Mouse (Mus musculus): Measurements from ENCODE around the gene Adcy4. TPM values are rescaled to one million over a fixed set of nuclear protein-coding genes. Genes with fewer than 3 reads are reported as not detected.
"Not testable (repeated sequence)": the region's sequence is repeated elsewhere in the genome, so short reads cannot be mapped to it uniquely, and the experiment has no call there.

Adcy4 gene
- total and polyA plus RNA-seq, 2 experiments from 2014 or later = 10.6 to 17.4 TPM

DNA sequence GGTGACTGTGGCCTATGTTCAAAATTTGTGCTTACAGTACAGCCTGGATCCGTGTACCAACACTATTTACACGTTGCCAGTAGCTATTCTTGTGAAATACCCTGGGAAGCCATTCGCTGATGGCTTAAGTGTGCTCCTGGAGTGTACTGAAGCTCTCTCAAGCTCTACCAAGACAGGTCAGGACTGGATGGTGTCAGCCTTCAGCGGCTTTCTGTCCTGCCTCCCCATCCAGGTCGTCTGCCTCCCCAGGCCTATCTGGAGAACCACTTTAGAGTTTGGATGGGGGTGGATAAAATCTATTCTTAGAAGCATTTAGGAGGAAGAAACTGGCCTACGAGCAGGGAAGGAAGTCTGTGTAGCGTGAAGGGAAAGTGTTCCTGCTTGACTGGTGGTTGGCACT is 20.7 kb downstream of the Adcy4 start:
- peaks cover 26% of the 10 kb centered on the region for H3K27me3 ChIP-seq (ENCODE audit: control insufficient read depth, insufficient read depth, low read length)
- TF ChIP-seq EP300 (IDR thresholded peaks at IDR 0.05; ENCODE audit: low read depth) (no peak), CTCF (IDR thresholded peaks at IDR 0.05; ENCODE audit: low read depth) (no peak)
- 0 out of 2 replicates have a peak overlapping the region, but pooled peaks have one; percentile 5 for H3K27ac ChIP-seq (ENCODE audit: low read depth)
- H3K9me3 ChIP-seq (replicated peaks; ENCODE audit: control insufficient read depth, low read length) = no peaks in the 10 kb centered on the region
- H3K36me3 ChIP-seq (replicated peaks; ENCODE audit: control insufficient read depth, insufficient read depth, low read length) = no peaks in the 10 kb centered on the region
- peaks cover 26% of the 10 kb centered on the region for H3K4me1 ChIP-seq (ENCODE audit: control insufficient read depth, insufficient read depth)
- no peak overlapping the region; the same call in 1 of the 2 replicates for H3K4me2 ChIP-seq (ENCODE audit: low read depth, low read length)
- peak overlapping the region; percentile 37; the same call in 1 of the 2 replicates for H3K9ac ChIP-seq (replicated peaks; ENCODE audit: low read depth, low read length)
- 16% methylated on average over 7 of the region's 7 CpGs for WGBS
- DNase-seq (ENCODE audit: low spot score) (no peak), ATAC-seq (ENCODE audit: insufficient read depth, low read depth) (no peak)
- H3K4me3 ChIP-seq (ENCODE audit: low read depth, low read length) = no peak overlapping the region

- no peaks in the 10 kb centered on the region for H3K9me3 ChIP-seq (replicated peaks; ENCODE audit: control insufficient read depth, low read length)
- H3K27ac ChIP-seq (ENCODE audit: low read depth) = 0 out of 2 replicates have a peak overlapping the region, but pooled peaks have one; percentile 5
- TF ChIP-seq CTCF (IDR thresholded peaks at IDR 0.05; ENCODE audit: low read depth) (peak; percentile 13; the same call in 1 of the 2 replicates), EP300 (IDR thresholded peaks at IDR 0.05; ENCODE audit: low read depth) (no peak)
- peak overlapping the region; percentile 37 for H3K9ac ChIP-seq (replicated peaks; ENCODE audit: low read depth, low read length)
- peaks cover 20% of the 10 kb centered on the region; the same call in 1 of the 2 replicates for H3K4me1 ChIP-seq (ENCODE audit: control insufficient read depth, insufficient read depth)
- peak overlapping the region; percentile 51 for H3K4me3 ChIP-seq (ENCODE audit: low read depth, low read length)
- H3K27me3 ChIP-seq (ENCODE audit: control insufficient read depth, insufficient read depth, low read length) = peaks cover 19% of the 10 kb centered on the region
- no peaks in the 10 kb centered on the region for H3K36me3 ChIP-seq (replicated peaks; ENCODE audit: control insufficient read depth, insufficient read depth, low read length)
- under 1% methylated on average over 70 of the region's 77 CpGs for WGBS
- H3K4me2 ChIP-seq (ENCODE audit: low read depth, low read length) = peak overlapping the region; percentile 91
- DNase-seq (ENCODE audit: low spot score) (peak; percentile 65), ATAC-seq (ENCODE audit: insufficient read depth, low read depth) (peak; percentile 55)
Measured at GRCm38 (mm10) chr14:55762001-55762821, 21.7 kb downstream of the Adcy4 start.

GRCm38 (mm10) chr14:55761163-55761562 is 22.7 kb downstream of the Adcy4 start, which contains the start of gene Ltb4r2:
TSS of gene Ltb4r2 (plus strand) at chr14:55761428.
- H3K27ac ChIP-seq (ENCODE audit: low read depth) = no peak within 1 kb of the TSS
- DNase-seq (ENCODE audit: low spot score) (no peak), ATAC-seq (ENCODE audit: insufficient read depth, low read depth) (no peak)
- no peaks in the 10 kb centered on the region for H3K9me3 ChIP-seq (replicated peaks; ENCODE audit: control insufficient read depth, low read length)
- WGBS = 78% methylated on average over 6 of the region's 6 CpGs
- H3K36me3 ChIP-seq (replicated peaks; ENCODE audit: control insufficient read depth, insufficient read depth, low read length) = no peaks in the 10 kb centered on the region
- H3K9ac ChIP-seq (replicated peaks; ENCODE audit: low read depth, low read length) = peak within 1 kb of the TSS; percentile 37
- peak within 1 kb of the TSS; percentile 51 for H3K4me3 ChIP-seq (ENCODE audit: low read depth, low read length)
- TF ChIP-seq CTCF (IDR thresholded peaks at IDR 0.05; ENCODE audit: low read depth) (no peak), EP300 (IDR thresholded peaks at IDR 0.05; ENCODE audit: low read depth) (no peak)
- peaks cover 20% of the 10 kb centered on the region; the same call in 1 of the 2 replicates for H3K4me1 ChIP-seq (ENCODE audit: control insufficient read depth, insufficient read depth)
- peaks cover 17% of the 10 kb centered on the region for H3K27me3 ChIP-seq (ENCODE audit: control insufficient read depth, insufficient read depth, low read length)
- peak within 1 kb of the TSS; percentile 91 for H3K4me2 ChIP-seq (ENCODE audit: low read depth, low read length)

- not testable (repeated sequence) for H3K36me3 ChIP-seq (replicated peaks; ENCODE audit: control insufficient read depth, insufficient read depth, low read length); H3K27ac ChIP-seq (ENCODE audit: low read depth); H3K9ac ChIP-seq (replicated peaks; ENCODE audit: low read depth, low read length); H3K9me3 ChIP-seq (replicated peaks; ENCODE audit: control insufficient read depth, low read length)
- ATAC-seq (ENCODE audit: insufficient read depth, low read depth) (peak; percentile 42), DNase-seq (ENCODE audit: low spot score) (peak; percentile 53)
- Histone ChIP-seq H3K4me2 (ENCODE audit: low read depth, low read length) (peak overlapping the region; percentile 54), H3K4me3 (ENCODE audit: low read depth, low read length) (peak overlapping the region; percentile 28), H3K27me3 (ENCODE audit: control insufficient read depth, insufficient read depth, low read length) (peaks cover 12% of the 10 kb centered on the region), H3K4me1 (ENCODE audit: control insufficient read depth, insufficient read depth) (peaks cover 20% of the 10 kb centered on the region; the same call in 1 of the 2 replicates)
- WGBS = 1% methylated on average over 5 of the region's 6 CpGs
- TF ChIP-seq CTCF (IDR thresholded peaks at IDR 0.05; ENCODE audit: low read depth) = peak; percentile 80
Measured at GRCm38 (mm10) chr14:55760156-55760555, 23.7 kb downstream of the Adcy4 start.

DNA sequence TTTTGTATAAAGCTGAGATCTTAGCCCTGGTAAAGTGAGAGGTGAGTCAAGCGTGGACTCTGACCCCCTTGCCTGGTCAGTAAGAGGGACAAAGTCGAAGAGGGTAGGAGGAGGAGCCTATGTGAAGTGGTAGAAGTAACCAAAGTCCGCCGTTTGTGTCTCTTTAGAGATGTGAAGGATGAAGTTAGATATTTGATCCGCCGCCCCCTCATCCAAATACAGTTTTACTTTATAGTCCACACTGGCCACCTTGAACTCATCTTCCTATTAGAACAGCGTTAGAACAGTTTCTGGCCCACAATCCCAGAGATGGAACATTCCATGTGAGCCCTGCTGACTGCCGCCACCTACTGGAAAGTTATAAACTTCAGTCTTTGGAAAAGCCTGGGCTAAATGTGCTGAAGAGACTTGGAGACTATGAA is 25.5 kb downstream of the Adcy4 start, which contains the start of gene Cideb:
Gene Cideb, minus strand, starts transcription at position 96 of the 422 bp plus-strand sequence.
- H3K27me3 ChIP-seq (ENCODE audit: control insufficient read depth, insufficient read depth, low read length) = peaks cover 12% of the 10 kb centered on the region
- peaks cover 16% of the 10 kb centered on the region; the same call in 1 of the 2 replicates for H3K4me1 ChIP-seq (ENCODE audit: control insufficient read depth, insufficient read depth)
- H3K27ac ChIP-seq (ENCODE audit: low read depth) = no peak within 1 kb of the TSS
- WGBS = 7% methylated on average over 8 of the region's 8 CpGs
- TF ChIP-seq CTCF (IDR thresholded peaks at IDR 0.05; ENCODE audit: low read depth) (peak; percentile 73), EP300 (IDR thresholded peaks at IDR 0.05; ENCODE audit: low read depth) (no peak)
- DNase-seq (ENCODE audit: low spot score) (peak; percentile 73), ATAC-seq (ENCODE audit: insufficient read depth, low read depth) (0 out of 2 replicates have a peak, but pooled peaks have one; percentile 14)
- H3K9me3 ChIP-seq (replicated peaks; ENCODE audit: control insufficient read depth, low read length) = no peaks in the 10 kb centered on the region
- no peak within 1 kb of the TSS for H3K9ac ChIP-seq (replicated peaks; ENCODE audit: low read depth, low read length)
- H3K4me3 ChIP-seq (ENCODE audit: low read depth, low read length) = no peak within 1 kb of the TSS
- peaks cover 27% of the 10 kb centered on the region for H3K36me3 ChIP-seq (replicated peaks; ENCODE audit: control insufficient read depth, insufficient read depth, low read length)
- H3K4me2 ChIP-seq (ENCODE audit: low read depth, low read length) = peak within 1 kb of the TSS; percentile 32
